Mouse (Mus musculus) kidney, adult 2 months (tissue): ENCODE measurements around the gene Ubald2. TPM values are rescaled to one million over a fixed set of nuclear protein-coding genes. Genes with fewer than 3 reads are reported as not detected.
"Not testable (repeated sequence)": the region's sequence is repeated elsewhere in the genome, so short reads cannot be mapped to it uniquely, and the experiment has no call there.

Experiments
- DNase-seq: peaks from one replicate; pipeline ENCODE4 v3.0.0; 2021
- H3K27ac ChIP-seq: fragments of 200-500 bp; 2 replicates; pipeline ENCODE4 v1.5.1; 2012; ENCODE audit warnings: low read depth, low read length, control low read depth, inconsistent platforms; ENCODE audit not compliant: insufficient read depth
- H3K27me3 ChIP-seq: fragments of 200-500 bp; replicated peaks from 2 replicates; pipeline ENCODE4 v1.6.1; 2012; ENCODE audit warnings: mild to moderate bottlenecking, moderate library complexity, low read length, inconsistent platforms; ENCODE audit not compliant: control insufficient read depth, insufficient read depth
- H3K36me3 ChIP-seq: fragments of 200-500 bp; 2 replicates; pipeline ENCODE4 v1.6.1; 2012; ENCODE audit warnings: mild to moderate bottlenecking, moderate library complexity, low read length, inconsistent platforms; ENCODE audit not compliant: control insufficient read depth, insufficient read depth
- H3K4me1 ChIP-seq: fragments of 200-500 bp; 2 replicates; pipeline ENCODE4 v1.6.1; 2011; ENCODE audit warnings: low read length; ENCODE audit not compliant: control insufficient read depth, insufficient read depth
- H3K4me3 ChIP-seq: fragments of 200-500 bp; 2 replicates; pipeline ENCODE4 v1.5.1; 2011; ENCODE audit warnings: mild to moderate bottlenecking, low read depth, low read length, control low read depth; ENCODE audit not compliant: insufficient read depth
- CTCF ChIP-seq: fragments of 200-500 bp; conservative IDR thresholded peaks from 2 replicates; pipeline ENCODE4 v1.5.1; 2011; ENCODE audit warnings: low read depth, mild to moderate bottlenecking, control low read depth, low read length, moderate library complexity, mixed read lengths; ENCODE audit not compliant: insufficient read depth, insufficient read length
- POLR2A ChIP-seq: fragments of 200-500 bp; IDR thresholded peaks from one replicate; pipeline ENCODE4 v1.6.1; 2011; ENCODE audit warnings: low read depth, low read length, control low read depth
- WGBS: fragments of 180-500 bp; shearing (Covaris S2); methylation state at CpG from one replicate; pipeline ENCODE4 v1.1.7; 2018; 5-methylcytosine and 5-hydroxymethylcytosine counted together
- polyA plus RNA-seq: library from polyadenylated mRNA; depleted of rRNA; stranded (reverse); fragments of >200 nt; gene quantifications from 2 replicates; pipeline ENCODE4 v1.2.3, GENCODE M21; 2012

Ubald2 gene
- polyA plus RNA-seq, 1 experiment, result 195 TPM

DNA sequence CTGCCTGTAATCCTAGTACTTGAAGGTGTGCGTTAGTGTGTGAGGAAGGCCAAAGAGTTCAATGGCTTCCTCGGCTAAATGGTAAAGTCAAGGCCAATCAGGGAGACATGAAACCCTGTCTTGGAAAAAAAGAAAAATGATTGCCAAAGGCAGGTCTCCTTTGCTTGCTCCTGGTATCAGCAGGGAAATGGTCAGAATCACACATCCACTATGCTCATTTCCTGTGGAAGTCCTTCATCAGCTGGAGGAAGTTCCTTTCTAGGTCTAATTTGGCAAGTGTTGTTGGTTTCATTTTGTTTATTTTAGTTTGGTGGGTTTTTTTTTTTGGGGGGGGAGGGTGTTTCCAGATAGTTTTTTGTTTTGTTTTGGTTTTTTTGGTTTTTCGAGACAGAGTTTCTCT lies 24.9 kb upstream of the Ubald2 start:
- H3K36me3 ChIP-seq, result no peaks in the 10 kb centered on the region
- H3K4me1 ChIP-seq, result no peaks in the 10 kb centered on the region
- no peak for TF ChIP-seq CTCF
- no peak for TF ChIP-seq POLR2A
- H3K27ac ChIP-seq, result no peak overlapping the region
- H3K4me3 ChIP-seq, result no peak overlapping the region
- WGBS, result 83% methylated on average over 3 of the region's 3 CpGs
- H3K27me3 ChIP-seq, result no peaks in the 10 kb centered on the region
- DNase-seq, result peak; percentile 42

GRCm38 (mm10) chr11:116410415-116410814 lies 23.5 kb upstream of the Ubald2 start:
- H3K36me3 ChIP-seq, DNase-seq, H3K27me3 ChIP-seq, H3K4me3 ChIP-seq, H3K27ac ChIP-seq, H3K4me1 ChIP-seq: not testable (repeated sequence)
- 96% methylated on average over 3 of the region's 4 CpGs for WGBS

- no peak for DNase-seq
These were observed 22.3 kb upstream of the Ubald2 start for GRCm38 (mm10) chr11:116411582-116411981.

GRCm38 (mm10) chr11:116412028-116412827 lies 21.7 kb upstream of the Ubald2 start:
- 4% methylated on average over 76 of the region's 76 CpGs for WGBS
- Histone ChIP-seq H3K27ac (no peak overlapping the region), H3K4me3 (peak overlapping the region; percentile 56), H3K4me1 (no peaks in the 10 kb centered on the region), H3K36me3 (no peaks in the 10 kb centered on the region), H3K27me3 (no peaks in the 10 kb centered on the region)
- no peak for DNase-seq
- no peak for TF ChIP-seq CTCF
- no peak for TF ChIP-seq POLR2A

More at GRCm38 (mm10) chr11:116411582-116411981, 22.3 kb upstream of the Ubald2 start:
- Histone ChIP-seq H3K4me3 (no peak overlapping the region), H3K27me3 (no peaks in the 10 kb centered on the region), H3K36me3 (no peaks in the 10 kb centered on the region), H3K4me1 (no peaks in the 10 kb centered on the region), H3K27ac (no peak overlapping the region)
- TF ChIP-seq POLR2A, result no peak
- TF ChIP-seq CTCF, result no peak
- WGBS, result 60% methylated on average over 6 of the region's 6 CpGs

- H3K4me3 ChIP-seq, result peak within 1 kb of the TSS; percentile 56
- TF ChIP-seq CTCF (no peak), POLR2A (no peak)
- H3K4me1 ChIP-seq, result no peaks in the 10 kb centered on the region
- no peaks in the 10 kb centered on the region for H3K27me3 ChIP-seq
- H3K27ac ChIP-seq, result no peak within 1 kb of the TSS
- 3% methylated on average over 76 of the region's 82 CpGs for WGBS
- DNase-seq, result peak; percentile 80
- no peaks in the 10 kb centered on the region for H3K36me3 ChIP-seq
These were observed 20.8 kb upstream of the Ubald2 start, which contains the start of gene Rnf157 for GRCm38 (mm10) chr11:116412904-116413630. Gene Rnf157, minus strand, starts transcription at chr11:116413032.

DNA sequence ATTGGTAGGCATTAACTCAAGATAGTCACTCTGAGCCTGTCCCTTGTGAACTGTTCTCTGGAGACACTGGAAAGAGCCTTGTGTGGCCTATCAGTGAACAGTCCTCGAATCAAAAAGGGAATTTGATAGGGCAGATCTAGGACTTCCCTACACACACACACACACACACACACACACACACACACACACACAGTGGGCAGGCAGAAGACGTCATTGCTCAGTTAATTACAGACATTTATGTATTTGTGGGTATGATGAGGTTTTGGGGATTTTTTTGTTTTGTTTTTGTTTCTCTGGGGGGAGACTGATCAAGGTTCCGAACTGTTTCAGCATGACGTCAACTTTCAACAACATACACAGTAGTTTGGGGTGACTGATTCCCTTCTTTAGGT lies 20.3 kb upstream of the Ubald2 start:
- no peak for DNase-seq
- WGBS, result 69% methylated on average over 4 of the region's 4 CpGs
- Histone ChIP-seq H3K4me1 (no peaks in the 10 kb centered on the region), H3K27me3 (no peaks in the 10 kb centered on the region), H3K36me3 (no peaks in the 10 kb centered on the region), H3K27ac (no peak overlapping the region), H3K4me3 (no peak overlapping the region)
- TF ChIP-seq CTCF, result no peak
- TF ChIP-seq POLR2A, result no peak

- Histone ChIP-seq H3K4me3 (no peak overlapping the region), H3K36me3 (no peaks in the 10 kb centered on the region), H3K27me3 (no peaks in the 10 kb centered on the region), H3K27ac (no peak overlapping the region), H3K4me1 (no peaks in the 10 kb centered on the region)
- WGBS, result 91% methylated on average over 6 of the region's 6 CpGs
- TF ChIP-seq POLR2A (no peak), CTCF (no peak)
- DNase-seq, result no peak
These were observed 17.5 kb upstream of the Ubald2 start for GRCm38 (mm10) chr11:116416196-116416943.
